Mouse (Mus musculus) C3H10T1/2 (cell line): ENCODE data around the gene Fndc3c1. TPM values are rescaled to one million over a fixed set of nuclear protein-coding genes. Genes with fewer than 3 reads are reported as not detected.

Experiments
- polyA plus RNA-seq, 2 experiments: library from polyadenylated mRNA; unstranded; fragments of >200 nt; fragmentation: generic; extraction: Trizol; gene quantifications; one replicate each; pipeline ENCODE4 v1.2.1; 2012; ENCODE audit warnings: missing spikeins in 2 of 2

Fndc3c1 gene
- not detected for polyA plus RNA-seq

GRCm38 (mm10) chrX:106485101-106485651 lies at the start of gene Fndc3c1:
TSS of gene Fndc3c1 (minus strand) at chrX:106485401.

Other genes with a start within 250 kb of the Fndc3c1 start
- gene Fnd3c2, start 230.0 kb downstream of the Fndc3c1 start, polyA plus RNA-seq: not detected
- not detected for gene Gm5127, start 97.8 kb upstream of the Fndc3c1 start, polyA plus RNA-seq
- gene Cysltr1, start 118.3 kb upstream of the Fndc3c1 start, polyA plus RNA-seq: not detected